Mouse (Mus musculus) ZHBTc4 (cell line): ENCODE results near the gene Mllt11.
A peak's percentile ranks its signal among the peaks of the same experiment; 100 is the strongest.

Experiments
- DNase-seq: peaks from one replicate; pipeline ENCODE4 v3.0.0-alpha.2; 2011; ENCODE audit warnings: low read depth, low spot score

Mllt11 gene

GRCm38 (mm10) chr3:95246465-95247231, 14.7 kb upstream of the Mllt11 start:
- no peak for DNase-seq

GRCm38 (mm10) chr3:95243086-95243485, 11.1 kb upstream of the Mllt11 start:
- DNase-seq = no peak

- no peak for DNase-seq
Observed at GRCm38 (mm10) chr3:95241498-95241897, 9.5 kb upstream of the Mllt11 start, which contains the start of gene Gm128. Gene Gm128 (minus strand): TSS chr3:95241598.

- DNase-seq = peak; percentile 80
Observed at GRCm38 (mm10) chr3:95240900-95241299, 8.9 kb upstream of the Mllt11 start.

GRCm38 (mm10) chr3:95239971-95240370, 8.0 kb upstream of the Mllt11 start:
- DNase-seq = peak; percentile 22

- DNase-seq = peak; percentile 56
Observed at GRCm38 (mm10) chr3:95239022-95239421, 7.1 kb upstream of the Mllt11 start.

GRCm38 (mm10) chr3:95237541-95238099, 5.6 kb upstream of the Mllt11 start:
- no peak for DNase-seq

- DNase-seq = peak; percentile 21
Observed at GRCm38 (mm10) chr3:95235386-95236301, 3.7 kb upstream of the Mllt11 start.

GRCm38 (mm10) chr3:95233303-95233980, 1.5 kb upstream of the Mllt11 start:
- DNase-seq = no peak

GRCm38 (mm10) chr3:95232771-95233170, 800 bp upstream of the Mllt11 start:
- peak; percentile 46 for DNase-seq

GRCm38 (mm10) chr3:95230495-95231297, 1.3 kb downstream of the Mllt11 start:
- DNase-seq = peak; percentile 76

GRCm38 (mm10) chr3:95229781-95230494, 2.0 kb downstream of the Mllt11 start:
- DNase-seq = no peak

- peak; percentile 52 for DNase-seq
Observed at GRCm38 (mm10) chr3:95228894-95229780, 2.8 kb downstream of the Mllt11 start.

- DNase-seq = peak; percentile 87
Observed at GRCm38 (mm10) chr3:95228148-95228893, 3.6 kb downstream of the Mllt11 start, which contains the start of gene Cdc42se1. Gene Cdc42se1 (plus strand): TSS chr3:95228732.

GRCm38 (mm10) chr3:95227214-95227613, 4.8 kb downstream of the Mllt11 start:
- DNase-seq = no peak

- DNase-seq = peak; percentile 90
Observed at GRCm38 (mm10) chr3:95224295-95224694, 7.7 kb downstream of the Mllt11 start.

GRCm38 (mm10) chr3:95223041-95223440, 8.9 kb downstream of the Mllt11 start:
- no peak for DNase-seq

- peak; percentile 76 for DNase-seq
Observed at GRCm38 (mm10) chr3:95218466-95219137, 13.4 kb downstream of the Mllt11 start.
